Mouse (Mus musculus): ENCODE data around the gene Sf3b2.

DNA sequence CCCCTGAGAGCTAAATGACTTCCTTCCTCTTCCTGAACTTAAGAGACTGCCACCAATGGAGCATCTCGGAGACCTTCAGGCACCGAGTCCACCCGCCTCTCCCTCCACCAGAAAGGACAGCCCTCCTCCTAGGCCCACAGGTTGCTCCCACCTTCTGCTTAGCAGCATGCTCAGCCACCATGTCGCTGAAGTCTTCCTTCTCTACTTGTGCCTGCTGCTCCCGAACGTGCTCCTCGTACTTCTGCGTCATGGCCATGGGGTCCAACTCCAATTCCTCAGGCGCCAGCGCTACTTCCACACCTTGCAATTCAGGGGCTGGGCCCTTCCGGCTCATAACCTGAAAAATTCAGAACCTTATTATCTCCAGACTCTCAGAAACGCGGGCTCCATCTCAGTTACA is 20.6 kb downstream of the Sf3b2 start:
- TF ChIP-seq CTCF (IDR thresholded peaks at IDR 0.05; ENCODE audit: borderline replicate concordance, insufficient read depth, low read depth, low read length) (no peak), POLR2A (IDR thresholded peaks at IDR 0.05; ENCODE audit: borderline replicate concordance, insufficient read depth, low read length) (no peak)

Measured in cerebellum, adult 2 months (tissue).